In the genomic region with DNA sequence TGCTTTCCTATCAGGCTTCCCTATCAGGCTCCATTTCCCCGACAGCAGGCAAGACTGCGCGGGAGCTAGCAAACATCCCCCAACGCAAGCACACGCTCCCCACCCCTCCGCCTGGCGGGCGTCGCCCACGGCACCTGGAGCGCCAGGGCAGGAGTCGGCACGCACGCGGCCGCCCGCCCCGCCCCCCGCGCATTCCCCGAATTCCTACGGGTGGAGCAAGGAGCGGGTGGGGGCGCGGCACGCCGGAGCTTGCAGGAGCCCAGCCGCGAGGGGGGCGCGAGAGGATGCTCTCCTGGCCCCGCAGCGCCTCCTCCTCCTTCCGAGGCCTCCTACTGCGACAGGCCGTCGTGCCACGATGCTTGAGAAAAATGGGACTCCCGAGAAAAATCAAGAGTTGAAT, we compare ENCODE assay signal across 8 mouse cellular contexts. TPM values are rescaled to one million over a fixed set of nuclear protein-coding genes. Genes with fewer than 3 reads are reported as not detected.
DNase-seq lines count a peak whose midpoint lies in the region; ATAC-seq lines count a peak whose summit lies in the region.

No protein-coding gene starts in this region.

- H3K4me1 ChIP-seq in forebrain, embryonic 12.5 days, result peaks cover 70% of the 10 kb centered on the region
- H3K4me1 ChIP-seq in hindbrain, embryonic 14.5 days (replicated peaks; ENCODE audit: control insufficient read depth, insufficient read depth, low read length), result peaks cover 28% of the 10 kb centered on the region; the same call in 1 of the 2 replicates
- peaks cover 40% of the 10 kb centered on the region for H3K4me1 ChIP-seq in liver, embryonic 11.5 days (replicated peaks; ENCODE audit: control insufficient read depth, insufficient read depth, low read length)
- H3K4me1 ChIP-seq in neural tube, embryonic 12.5 days, result peaks cover 65% of the 10 kb centered on the region

- H3K9me3 ChIP-seq in forebrain, embryonic 12.5 days, result no peaks in the 10 kb centered on the region
- H3K9me3 ChIP-seq in hindbrain, embryonic 14.5 days (ENCODE audit: control insufficient read depth, low read length), result no peaks in the 10 kb centered on the region
- no peaks in the 10 kb centered on the region for H3K9me3 ChIP-seq in liver, embryonic 11.5 days (ENCODE audit: control insufficient read depth, low read length)
- H3K9me3 ChIP-seq in neural tube, embryonic 12.5 days, result no peaks in the 10 kb centered on the region

- peak overlapping the region; percentile 95 for H3K9ac ChIP-seq in forebrain, embryonic 12.5 days
- H3K9ac ChIP-seq in hindbrain, embryonic 14.5 days, result peak overlapping the region; percentile 65
- H3K9ac ChIP-seq in liver, embryonic 11.5 days (ENCODE audit: low read depth, low read length), result peak overlapping the region; percentile 72; the same call in 1 of the 2 replicates
- H3K9ac ChIP-seq in neural tube, embryonic 12.5 days, result peak overlapping the region; percentile 90

- peaks cover 11% of the 10 kb centered on the region; the same call in 1 of the 2 replicates for H3K27me3 ChIP-seq in forebrain, embryonic 12.5 days
- peaks cover 42% of the 10 kb centered on the region for H3K27me3 ChIP-seq in hindbrain, embryonic 14.5 days (ENCODE audit: control insufficient read depth, insufficient read depth, low read length)
- H3K27me3 ChIP-seq in liver, embryonic 11.5 days (replicated peaks; ENCODE audit: control insufficient read depth, insufficient read depth, low read length), result peaks cover 46% of the 10 kb centered on the region
- H3K27me3 ChIP-seq in neural tube, embryonic 12.5 days (replicated peaks), result peaks cover 12% of the 10 kb centered on the region; the same call in 1 of the 2 replicates

- WGBS in forebrain, embryonic 12.5 days, result under 1% methylated on average over 39 of the region's 39 CpGs
- under 1% methylated on average over 39 of the region's 39 CpGs for WGBS in hindbrain, embryonic 14.5 days
- WGBS in liver, embryonic 11.5 days, result 2% methylated on average over 37 of the region's 39 CpGs
- WGBS in neural tube, embryonic 12.5 days, result under 1% methylated on average over 39 of the region's 39 CpGs

- H3K4me3 ChIP-seq in forebrain, embryonic 12.5 days (replicated peaks), result peak overlapping the region; percentile 82
- peak overlapping the region; percentile 63 for H3K4me3 ChIP-seq in hindbrain, embryonic 14.5 days (replicated peaks; ENCODE audit: low read length)
- peak overlapping the region; percentile 68 for H3K4me3 ChIP-seq in liver, embryonic 11.5 days (ENCODE audit: low read depth, low read length)
- H3K4me3 ChIP-seq in neural tube, embryonic 12.5 days, result peak overlapping the region; percentile 72

- peak overlapping the region; percentile 82 for H3K4me2 ChIP-seq in forebrain, embryonic 12.5 days
- peak overlapping the region; percentile 75 for H3K4me2 ChIP-seq in hindbrain, embryonic 14.5 days (replicated peaks)
- peak overlapping the region; percentile 77 for H3K4me2 ChIP-seq in liver, embryonic 11.5 days
- peak overlapping the region; percentile 75 for H3K4me2 ChIP-seq in neural tube, embryonic 12.5 days (replicated peaks)

- ATAC-seq in forebrain, embryonic 12.5 days (ENCODE audit: low FRiP score), result no peak
- ATAC-seq in hindbrain, embryonic 14.5 days (ENCODE audit: low FRiP score), result no peak
- no peak for ATAC-seq in liver, embryonic 11.5 days (replicated peaks; ENCODE audit: low FRiP score)
- ATAC-seq in neural tube, embryonic 12.5 days (ENCODE audit: low FRiP score, low read depth), result no peak

- peak; percentile 73 for DNase-seq in ovary, adult 18-20 months (ENCODE audit: low spot score)
- no peak for DNase-seq in ovary, postnatal 10 days (ENCODE audit: low spot score)
- DNase-seq in hindbrain, embryonic 14.5 days (ENCODE audit: low spot score), result no peak
- peak; percentile 74 for DNase-seq in liver, embryonic 11.5 days (ENCODE audit: low spot score)
- peak; percentile 92 for DNase-seq in yolk sac, embryonic 10.5 days (ENCODE audit: low spot score)
- no peak for DNase-seq in layer of hippocampus, adult 9-11 months

- peaks cover 15% of the 10 kb centered on the region for H3K36me3 ChIP-seq in forebrain, embryonic 12.5 days (replicated peaks)
- no peaks in the 10 kb centered on the region for H3K36me3 ChIP-seq in hindbrain, embryonic 14.5 days (replicated peaks; ENCODE audit: control insufficient read depth, insufficient read depth)
- H3K36me3 ChIP-seq in liver, embryonic 11.5 days (ENCODE audit: control insufficient read depth, insufficient read depth, low read length), result 0 out of 2 replicates have a peak, but pooled peaks cover 6% of the 10 kb centered on the region
- peaks cover 10% of the 10 kb centered on the region for H3K36me3 ChIP-seq in neural tube, embryonic 12.5 days

- peak overlapping the region; percentile 86 for H3K27ac ChIP-seq in forebrain, embryonic 12.5 days
- H3K27ac ChIP-seq in hindbrain, embryonic 14.5 days, result no peak overlapping the region
- H3K27ac ChIP-seq in liver, embryonic 11.5 days (ENCODE audit: low read depth, low read length), result 0 out of 2 replicates have a peak overlapping the region, but pooled peaks have one; percentile 74
- H3K27ac ChIP-seq in neural tube, embryonic 12.5 days, result no peak overlapping the region

RNA-seq across cellular contexts. Expression of a gene that starts 1.7 kb away (rescaled TPM):
- 37.5 and 47.3 TPM in 2 replicates for polyA plus RNA-seq in forebrain, embryonic 12.5 days (2016; fragmentation: Nextera tagmentation; extraction: Ambion mirVana)
- polyA plus RNA-seq in hindbrain, embryonic 14.5 days (2014; fragmentation: Nextera tagmentation; extraction: Ambion mirVana), result 3.2 and 5.0 TPM in 2 replicates
- 15.0 and 17.8 TPM in 2 replicates for polyA plus RNA-seq in liver, embryonic 11.5 days (2014; fragmentation: Nextera tagmentation; extraction: Ambion mirVana)
- 32.9 and 36.6 TPM in 2 replicates for polyA plus RNA-seq in neural tube, embryonic 12.5 days (2016; fragmentation: Nextera tagmentation; extraction: Ambion mirVana)

RNA-seq across cellular contexts. Expression of a gene that starts 21.2 kb away (rescaled TPM):
- 43.5 and 47.5 TPM in 2 replicates for polyA plus RNA-seq in forebrain, embryonic 12.5 days (2016; fragmentation: Nextera tagmentation; extraction: Ambion mirVana)
- polyA plus RNA-seq in hindbrain, embryonic 14.5 days (2014; fragmentation: Nextera tagmentation; extraction: Ambion mirVana), result 15.3 and 15.7 TPM in 2 replicates
- 71.6 and 76.4 TPM in 2 replicates for polyA plus RNA-seq in liver, embryonic 11.5 days (2014; fragmentation: Nextera tagmentation; extraction: Ambion mirVana)
- 32.1 and 37.9 TPM in 2 replicates for polyA plus RNA-seq in neural tube, embryonic 12.5 days (2016; fragmentation: Nextera tagmentation; extraction: Ambion mirVana)

RNA-seq across cellular contexts. Expression of a gene that starts 30.2 kb away (rescaled TPM):
- polyA plus RNA-seq in forebrain, embryonic 12.5 days (2016; fragmentation: Nextera tagmentation; extraction: Ambion mirVana), result 9.0 and 9.2 TPM in 2 replicates
- 3.1 and 3.7 TPM in 2 replicates for polyA plus RNA-seq in hindbrain, embryonic 14.5 days (2014; fragmentation: Nextera tagmentation; extraction: Ambion mirVana)
- polyA plus RNA-seq in liver, embryonic 11.5 days (2014; fragmentation: Nextera tagmentation; extraction: Ambion mirVana), result 5.6 and 5.8 TPM in 2 replicates
- 8.4 and 8.6 TPM in 2 replicates for polyA plus RNA-seq in neural tube, embryonic 12.5 days (2016; fragmentation: Nextera tagmentation; extraction: Ambion mirVana)

RNA-seq across cellular contexts. Expression of a gene that starts 42.2 kb away (rescaled TPM):
- 395 and 399 TPM in 2 replicates for polyA plus RNA-seq in forebrain, embryonic 12.5 days (2016; fragmentation: Nextera tagmentation; extraction: Ambion mirVana)
- 422 and 425 TPM in 2 replicates for polyA plus RNA-seq in hindbrain, embryonic 14.5 days (2014; fragmentation: Nextera tagmentation; extraction: Ambion mirVana)
- polyA plus RNA-seq in liver, embryonic 11.5 days (2014; fragmentation: Nextera tagmentation; extraction: Ambion mirVana), result 411 and 417 TPM in 2 replicates
- polyA plus RNA-seq in neural tube, embryonic 12.5 days (2016; fragmentation: Nextera tagmentation; extraction: Ambion mirVana), result 404 and 429 TPM in 2 replicates

RNA-seq across cellular contexts. Expression of a gene that starts 45.6 kb away (rescaled TPM):
- 0.04 TPM in 1 of 2 replicates, not detected in the other for polyA plus RNA-seq in forebrain, embryonic 12.5 days (2016; fragmentation: Nextera tagmentation; extraction: Ambion mirVana)
- 0.16 TPM in 1 of 2 replicates, not detected in the other for polyA plus RNA-seq in hindbrain, embryonic 14.5 days (2014; fragmentation: Nextera tagmentation; extraction: Ambion mirVana)
- not detected in 2 replicates for polyA plus RNA-seq in liver, embryonic 11.5 days (2014; fragmentation: Nextera tagmentation; extraction: Ambion mirVana)
- not detected in 2 replicates for polyA plus RNA-seq in neural tube, embryonic 12.5 days (2016; fragmentation: Nextera tagmentation; extraction: Ambion mirVana)

Comparison
In these comparisons a context has a peak if more than half of its experiments do, and no peak if none do; other contexts are left out.
1. DNase-seq: peak in ovary, adult 18-20 months (single experiment), liver, embryonic 11.5 days (single experiment) and yolk sac, embryonic 10.5 days (single experiment); none in ovary, postnatal 10 days (single experiment), hindbrain, embryonic 14.5 days (single experiment) and layer of hippocampus, adult 9-11 months (single experiment).
2. H3K27ac ChIP-seq: peak in forebrain, embryonic 12.5 days (single experiment) and liver, embryonic 11.5 days (single experiment); none in hindbrain, embryonic 14.5 days (single experiment) and neural tube, embryonic 12.5 days (single experiment).
3. Peak in every context shown above with its lines, with median percentiles within 50 percentile points of each other: H3K4me2 ChIP-seq, H3K4me3 ChIP-seq and H3K9ac ChIP-seq.